Mouse (Mus musculus) bone marrow, adult 2 months (tissue): ENCODE measurements around the gene Grin2c.

ENCODE experiments used
- CTCF ChIP-seq: fragments of 200-500 bp; IDR thresholded peaks from 2 replicates; pipeline ENCODE4 v1.5.1; 2011; ENCODE audit warnings: low read length, control low read depth; ENCODE audit not compliant: control insufficient read depth, insufficient read depth
- POLR2A ChIP-seq: fragments of 200-500 bp; IDR thresholded peaks from 2 replicates; pipeline ENCODE4 v1.6.1; 2011; ENCODE audit warnings: low read depth, mild to moderate bottlenecking, control low read depth, low read length, borderline replicate concordance; ENCODE audit not compliant: control insufficient read depth

DNA sequence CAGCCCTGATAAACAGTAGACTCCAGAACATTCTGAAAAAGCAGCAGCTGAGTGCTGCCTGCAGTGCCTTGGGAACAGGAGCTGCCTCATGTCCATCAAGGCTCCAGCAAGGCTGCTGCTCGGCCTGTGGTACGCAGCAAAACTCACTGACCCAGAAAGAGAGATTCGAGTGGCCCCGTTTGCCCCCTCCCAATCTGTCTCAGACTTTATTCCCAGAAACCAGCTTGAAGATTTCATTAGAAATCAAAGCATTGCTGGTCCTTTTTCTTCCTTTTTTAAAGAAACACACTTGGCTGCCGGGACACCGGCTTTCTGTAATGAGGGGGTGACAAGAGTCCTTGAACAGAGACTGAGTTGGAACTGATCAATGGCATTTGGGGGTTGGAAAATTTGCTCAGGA lies 41.7 kb downstream of the Grin2c start:
- TF ChIP-seq POLR2A: no peak
- TF ChIP-seq CTCF: no peak
